Mouse (Mus musculus) stomach, postnatal 0 days (tissue): ENCODE results near the gene Lgals12. TPM values are rescaled to one million over a fixed set of nuclear protein-coding genes. Genes with fewer than 3 reads are reported as not detected.

Source experiments
- ATAC-seq: fragments of 200-750 bp; cut with Nextera tagmentation; 2 replicates; pipeline ENCODE4 v1.8.0; 2017; ENCODE audit not compliant: low FRiP score, low TSS enrichment
- DNase-seq: peaks from one replicate; pipeline ENCODE4 v3.0.0-alpha.2; 2016; ENCODE audit warnings: low spot score
- H3K27ac ChIP-seq: fragments of 300-500 bp; sonication (generic); replicated peaks from 2 replicates; pipeline ENCODE4 v1.5.1; 2014; ENCODE audit warnings: mild to moderate bottlenecking, control low read depth
- H3K27me3 ChIP-seq: fragments of 300-500 bp; sonication (generic); 2 replicates; pipeline ENCODE4 v1.6.1; 2014; ENCODE audit warnings: low read length; ENCODE audit not compliant: control insufficient read depth, insufficient read depth
- H3K36me3 ChIP-seq: fragments of 300-500 bp; sonication (generic); 2 replicates; pipeline ENCODE4 v1.6.1; 2014; ENCODE audit warnings: low read length, mixed read lengths; ENCODE audit not compliant: control insufficient read depth, insufficient read depth
- H3K4me1 ChIP-seq: fragments of 300-500 bp; sonication (generic); replicated peaks from 2 replicates; pipeline ENCODE4 v1.6.1; 2014; ENCODE audit warnings: antibody characterized with exemption; ENCODE audit not compliant: control insufficient read depth, insufficient read depth
- H3K4me2 ChIP-seq: fragments of 300-500 bp; sonication (generic); replicated peaks from 2 replicates; pipeline ENCODE4 v1.6.1; 2014; ENCODE audit warnings: low read depth, mild to moderate bottlenecking, control low read depth, moderate library complexity
- H3K4me3 ChIP-seq: fragments of 300-500 bp; sonication (generic); 2 replicates; pipeline ENCODE4 v1.5.1; 2014; ENCODE audit warnings: low read depth, low read length, control low read depth
- H3K9ac ChIP-seq: fragments of 300-500 bp; sonication (generic); 2 replicates; pipeline ENCODE4 v1.6.1; 2014; ENCODE audit warnings: mild to moderate bottlenecking, low read length, control low read depth, mixed read lengths
- H3K9me3 ChIP-seq: fragments of 300-500 bp; sonication (generic); 2 replicates; pipeline ENCODE4 v1.6.1; 2016; ENCODE audit warnings: low read length; ENCODE audit not compliant: control insufficient read depth
- CTCF ChIP-seq: IDR thresholded peaks from 2 replicates; pipeline ENCODE4 v1.5.1; 2016; ENCODE audit warnings: antibody characterized with exemption, low read depth, mild to moderate bottlenecking, moderate library complexity
- EP300 ChIP-seq: optimal IDR thresholded peaks from 2 replicates; pipeline ENCODE3; 2016; ENCODE audit warnings: antibody characterized with exemption
- WGBS: fragments of 180-500 bp; shearing (Covaris S2); extraction: QIAGEN DNeasy Blood & Tissue Kit; methylation state at CpG from one replicate; pipeline ENCODE4 v1.1.7; 2014; 5-methylcytosine and 5-hydroxymethylcytosine counted together
- polyA plus RNA-seq: library from polyadenylated mRNA; unstranded; fragments of >200 nt; fragmentation: Nextera tagmentation; extraction: Ambion mirVana; gene quantifications from 2 replicates; pipeline ENCODE4 v1.2.1, GENCODE M21; 2015

The Lgals12 gene
- polyA plus RNA-seq, 1 experiment from 2014 or later, result 2.3 TPM

DNA sequence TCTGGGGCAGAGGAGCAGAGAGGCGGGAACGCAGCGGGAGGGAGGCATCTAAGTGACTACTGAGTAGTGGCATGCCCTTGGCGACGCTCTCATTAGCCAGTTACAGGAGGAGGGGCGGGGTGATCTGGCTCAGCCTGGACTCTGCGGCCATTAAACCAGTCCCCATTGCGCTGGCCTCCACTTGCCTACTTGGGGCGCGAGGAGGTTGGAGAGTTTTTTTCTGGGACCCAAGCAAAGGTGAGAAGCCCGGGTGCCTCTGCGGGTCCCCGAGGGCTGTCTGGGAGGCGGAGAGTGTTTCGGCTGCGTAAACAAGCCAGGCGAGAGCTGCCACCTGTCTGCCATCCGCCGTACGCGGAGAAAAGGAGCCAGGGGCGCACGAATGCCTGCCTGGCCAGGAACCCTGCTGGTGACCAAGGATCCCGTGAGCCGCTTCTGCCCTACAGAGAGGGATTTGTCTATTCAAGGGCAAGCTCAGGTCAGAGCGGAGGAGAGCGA lies 49.6 kb downstream of the Lgals12 start, which contains the start of gene Pla2g16:
Pla2g16 (plus strand) TSS at position 132 of the 495 bp plus-strand sequence.
- TF ChIP-seq EP300, result no peak
- peak; percentile 49 for TF ChIP-seq CTCF
- Histone ChIP-seq H3K9ac (peak within 1 kb of the TSS; percentile 63), H3K4me3 (peak within 1 kb of the TSS; percentile 51), H3K4me2 (peak within 1 kb of the TSS; percentile 74), H3K36me3 (no peaks in the 10 kb centered on the region), H3K27ac (peak within 1 kb of the TSS; percentile 36; the same call in 1 of the 2 replicates), H3K9me3 (no peaks in the 10 kb centered on the region), H3K4me1 (no peaks in the 10 kb centered on the region), H3K27me3 (no peaks in the 10 kb centered on the region)
- WGBS, result 3% methylated on average over 27 of the region's 27 CpGs
- peak; percentile 93 for ATAC-seq
- peak; percentile 83 for DNase-seq

DNA sequence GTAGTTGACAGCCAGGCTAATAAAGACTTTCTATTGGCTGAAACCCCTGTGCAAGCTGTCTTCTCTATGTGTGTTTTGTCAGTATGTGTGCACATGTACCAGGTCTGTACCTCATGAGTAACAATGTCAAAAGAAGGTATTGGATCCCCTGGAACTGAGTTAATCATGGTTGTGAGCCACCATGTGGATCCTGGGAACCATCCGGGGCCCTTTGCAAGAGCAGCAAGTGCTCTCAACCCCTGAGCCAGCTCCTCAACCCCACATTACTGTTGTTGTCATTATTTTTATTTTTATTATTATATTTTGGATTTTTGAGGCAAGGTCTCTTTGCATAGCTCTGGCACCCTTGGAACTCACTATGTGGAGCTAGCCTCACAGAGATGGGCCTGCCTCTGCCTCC lies 50.4 kb downstream of the Lgals12 start:
- 92% methylated on average over 1 of the region's 1 CpGs for WGBS
- Histone ChIP-seq H3K27me3 (no peaks in the 10 kb centered on the region), H3K36me3 (no peaks in the 10 kb centered on the region), H3K9ac (no peak overlapping the region), H3K9me3 (no peaks in the 10 kb centered on the region), H3K4me3 (no peak overlapping the region), H3K4me2 (no peak overlapping the region), H3K27ac (no peak overlapping the region), H3K4me1 (no peaks in the 10 kb centered on the region)
- ATAC-seq (no peak), DNase-seq (no peak)
- TF ChIP-seq EP300 (no peak), CTCF (no peak)

DNA sequence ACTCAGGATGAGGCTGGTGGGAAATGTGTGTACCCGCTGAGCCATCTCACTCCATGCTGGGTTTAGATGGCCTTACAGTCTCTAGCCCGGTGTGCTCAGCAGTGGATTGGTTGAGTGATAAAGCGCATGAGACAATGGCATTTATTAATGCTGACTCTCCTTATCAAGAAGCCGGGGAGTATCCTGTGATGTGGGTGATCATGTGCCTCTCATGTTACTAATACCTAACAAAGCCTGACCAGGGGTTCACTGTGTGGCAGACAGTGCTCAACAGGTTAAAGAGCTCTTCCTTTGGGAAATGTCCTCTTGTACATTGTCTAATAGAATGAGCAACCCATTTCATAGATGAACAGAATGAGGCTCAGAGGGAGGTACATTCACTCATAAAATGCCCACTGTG lies 52.1 kb downstream of the Lgals12 start:
- Histone ChIP-seq H3K4me2 (no peak overlapping the region), H3K4me1 (no peaks in the 10 kb centered on the region), H3K36me3 (no peaks in the 10 kb centered on the region), H3K9me3 (no peaks in the 10 kb centered on the region), H3K27me3 (no peaks in the 10 kb centered on the region), H3K4me3 (no peak overlapping the region), H3K9ac (no peak overlapping the region), H3K27ac (no peak overlapping the region)
- DNase-seq (no peak), ATAC-seq (no peak)
- WGBS, result 74% methylated on average over 4 of the region's 4 CpGs
- TF ChIP-seq EP300, result no peak
- no peak for TF ChIP-seq CTCF

DNA sequence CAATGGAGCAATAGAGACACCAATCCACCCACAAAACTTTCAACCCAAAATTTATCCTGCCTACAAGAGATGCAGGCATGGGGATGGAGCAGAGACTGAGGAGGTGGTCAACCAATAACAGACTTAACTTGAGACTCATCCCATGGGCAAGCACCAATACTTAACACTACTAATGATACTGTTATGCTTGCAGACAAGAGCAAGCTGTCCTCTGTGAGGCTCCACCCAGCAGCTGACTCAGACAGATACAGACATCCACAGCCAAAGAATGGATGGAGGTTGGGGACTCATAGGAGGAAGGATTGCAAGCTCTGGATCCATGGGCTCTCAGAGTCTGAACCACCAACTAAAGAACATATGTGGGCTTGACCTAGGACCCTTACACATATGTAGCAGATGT lies 53.6 kb downstream of the Lgals12 start:
- no peaks in the 10 kb centered on the region for H3K27me3 ChIP-seq
- ATAC-seq, result no peak
- H3K9ac ChIP-seq, result no peak overlapping the region
- H3K4me2 ChIP-seq, result no peak overlapping the region
- no peak overlapping the region for H3K4me3 ChIP-seq
- no peak overlapping the region for H3K27ac ChIP-seq
- no peaks in the 10 kb centered on the region for H3K36me3 ChIP-seq
- H3K4me1 ChIP-seq, result no peaks in the 10 kb centered on the region
- DNase-seq, result no peak
- no peak for TF ChIP-seq EP300
- no peak for TF ChIP-seq CTCF
- no peaks in the 10 kb centered on the region for H3K9me3 ChIP-seq

DNA sequence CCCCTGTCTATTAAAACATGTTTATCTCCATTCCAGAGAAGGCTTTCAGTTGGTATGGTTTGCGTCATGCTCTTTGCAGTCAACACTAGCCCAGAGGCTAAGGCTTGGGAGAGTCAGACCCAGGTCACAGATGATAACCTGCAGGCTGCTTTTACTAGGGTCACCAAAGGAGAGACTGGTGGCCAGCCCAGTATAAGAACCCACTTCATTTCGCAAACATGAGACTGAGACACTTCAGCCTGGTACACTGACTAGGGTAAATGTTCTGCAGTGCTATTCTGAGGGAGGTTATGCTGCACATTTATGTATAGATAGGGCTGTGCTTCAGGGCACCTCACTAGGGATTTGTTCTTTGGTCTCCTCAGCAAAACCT lies 54.7 kb downstream of the Lgals12 start:
- H3K36me3 ChIP-seq, result no peaks in the 10 kb centered on the region
- H3K27ac ChIP-seq, result no peak overlapping the region
- no peaks in the 10 kb centered on the region for H3K9me3 ChIP-seq
- no peaks in the 10 kb centered on the region for H3K27me3 ChIP-seq
- H3K4me1 ChIP-seq, result no peaks in the 10 kb centered on the region
- WGBS, result 72% methylated on average over 2 of the region's 2 CpGs
- no peak for ATAC-seq
- no peak overlapping the region for H3K4me3 ChIP-seq
- no peak for DNase-seq
- no peak overlapping the region for H3K9ac ChIP-seq
- TF ChIP-seq CTCF (no peak), EP300 (no peak)
- no peak overlapping the region for H3K4me2 ChIP-seq

DNA sequence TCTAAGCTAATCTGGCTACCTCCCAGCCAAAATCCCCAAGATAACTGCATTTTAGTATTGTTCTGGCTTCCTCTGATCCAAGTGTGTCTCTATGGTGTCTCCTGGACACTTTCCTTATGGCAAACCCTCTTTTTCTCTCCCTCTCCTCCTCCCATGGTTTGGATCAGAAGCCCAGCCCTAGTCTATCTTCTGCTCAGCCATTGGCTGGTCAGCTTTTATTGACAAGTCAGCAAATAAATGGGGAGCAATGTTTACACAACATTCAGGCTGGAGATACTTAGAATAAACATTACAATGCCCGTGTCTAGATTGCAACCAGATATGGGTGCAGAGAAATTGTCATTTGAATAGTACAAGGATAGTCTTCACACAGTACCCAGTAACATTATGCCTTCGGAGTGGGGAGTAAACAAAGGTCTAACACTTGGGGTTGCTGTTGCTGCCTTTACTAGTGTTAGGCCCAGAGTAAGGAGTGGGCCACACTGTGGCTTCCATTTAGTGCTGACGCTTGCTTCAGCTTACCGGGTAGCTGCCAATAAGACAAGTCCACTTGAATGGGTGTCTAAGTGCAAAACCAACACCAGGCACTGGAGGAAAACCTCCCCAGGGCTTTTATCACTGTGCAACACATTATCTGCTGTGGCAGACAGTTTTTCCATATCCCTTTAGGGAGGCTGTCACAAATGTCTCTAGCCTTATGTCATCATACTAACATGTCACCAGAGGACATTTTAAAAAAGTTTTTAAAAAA lies 55.3 kb downstream of the Lgals12 start:
- Histone ChIP-seq H3K9ac (no peak overlapping the region), H3K4me2 (no peak overlapping the region), H3K9me3 (no peaks in the 10 kb centered on the region), H3K27ac (no peak overlapping the region), H3K4me1 (no peaks in the 10 kb centered on the region), H3K36me3 (no peaks in the 10 kb centered on the region), H3K27me3 (no peaks in the 10 kb centered on the region), H3K4me3 (no peak overlapping the region)
- peak; percentile 53 for ATAC-seq
- TF ChIP-seq CTCF (no peak), EP300 (no peak)
- peak; percentile 13 for DNase-seq
- 27% methylated on average over 4 of the region's 4 CpGs for WGBS
